Mouse (Mus musculus): ENCODE measurements around the gene Tacr3. TPM values are rescaled to one million over a fixed set of nuclear protein-coding genes. Genes with fewer than 3 reads are reported as not detected.

The Tacr3 gene
- not detected for polyA plus RNA-seq (2017; shearing (Covaris generic))

GRCm38 (mm10) chr3:134828875-134829530 is at the start of gene Tacr3:
TSS of gene Tacr3 (plus strand) at chr3:134829007.

Measured in effector memory CD4-positive, alpha-beta T cell, adult 5 months (primary cell).